Mouse (Mus musculus): Measurements from ENCODE around the gene Mgat3. TPM values are rescaled to one million over a fixed set of nuclear protein-coding genes. Genes with fewer than 3 reads are reported as not detected.

Gene Mgat3
- total RNA-seq, 4 experiments from 2014 or later: 2.9 to 6.2 (median 4.5) TPM

DNA sequence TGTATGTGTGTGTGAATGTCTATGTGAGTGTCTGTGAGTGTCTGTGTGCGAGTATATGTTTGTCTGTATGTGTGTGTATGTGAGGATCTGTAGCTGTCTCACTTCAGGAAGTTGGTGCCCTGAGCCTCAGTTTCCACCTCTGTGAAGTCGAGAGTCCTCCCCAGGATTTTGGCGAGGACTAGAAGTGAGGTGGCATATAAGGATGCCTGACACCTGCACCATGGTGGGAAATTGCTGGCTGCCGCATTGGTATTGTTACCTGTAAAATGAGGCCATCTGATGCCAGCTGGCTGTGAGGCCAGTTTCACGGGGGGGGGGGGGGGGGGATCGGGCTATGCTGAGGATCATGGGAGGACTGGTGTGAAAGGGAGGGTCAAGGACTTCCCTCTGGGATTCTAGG is 2.2 kb downstream of the Mgat3 start:
- DNase-seq (ENCODE audit: low spot score): no peak

DNA sequence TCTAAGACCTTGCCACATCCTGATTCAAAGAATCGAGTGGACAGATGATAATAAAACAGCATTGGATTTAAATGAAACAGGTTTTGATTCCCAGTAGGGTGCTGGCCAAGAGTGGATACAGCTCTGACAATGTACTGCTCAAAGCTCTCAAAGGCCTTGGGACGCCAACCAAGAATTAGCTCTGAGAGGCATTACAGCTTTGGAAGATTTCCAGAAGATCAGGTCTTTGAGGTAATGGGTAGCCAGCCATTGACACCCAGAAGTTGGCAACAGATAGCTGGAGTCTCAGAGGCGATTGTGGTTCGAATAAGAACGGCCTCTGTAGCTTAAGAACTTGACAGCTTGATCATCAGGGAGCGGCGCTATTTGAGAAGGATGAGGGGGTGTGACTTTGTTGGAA is 8.0 kb downstream of the Mgat3 start:
- DNase-seq (ENCODE audit: low spot score): no peak

DNA sequence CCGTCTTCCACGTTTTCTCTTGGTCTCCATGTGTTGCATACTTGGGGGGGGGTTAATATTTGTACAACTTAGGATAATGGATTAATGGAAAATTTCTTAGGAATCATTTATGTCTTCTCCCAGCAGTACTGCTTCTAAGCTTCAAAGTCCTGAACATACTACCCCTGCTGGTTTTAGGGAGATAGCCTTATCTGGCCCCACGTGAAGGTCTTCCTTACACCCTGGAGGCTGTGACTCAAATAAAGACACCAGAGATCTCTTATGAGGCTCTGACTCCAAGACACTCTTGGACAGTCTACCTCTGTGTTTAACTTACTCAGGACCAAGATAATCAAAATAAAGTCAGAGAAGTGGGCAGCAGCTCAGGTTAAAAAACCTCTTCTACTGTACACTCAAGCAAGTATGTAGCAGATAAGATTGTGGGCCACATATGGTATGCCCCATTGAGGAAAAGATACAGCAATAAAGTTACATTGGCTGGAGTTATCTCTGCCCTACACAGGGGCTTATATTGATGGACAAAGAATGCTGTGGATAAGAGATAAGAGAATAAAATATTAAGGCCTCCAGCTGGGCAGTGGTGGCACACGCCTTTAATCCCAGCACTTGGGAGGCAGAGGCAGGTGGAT is 8.7 kb downstream of the Mgat3 start:
- DNase-seq (ENCODE audit: low spot score): no peak

DNA sequence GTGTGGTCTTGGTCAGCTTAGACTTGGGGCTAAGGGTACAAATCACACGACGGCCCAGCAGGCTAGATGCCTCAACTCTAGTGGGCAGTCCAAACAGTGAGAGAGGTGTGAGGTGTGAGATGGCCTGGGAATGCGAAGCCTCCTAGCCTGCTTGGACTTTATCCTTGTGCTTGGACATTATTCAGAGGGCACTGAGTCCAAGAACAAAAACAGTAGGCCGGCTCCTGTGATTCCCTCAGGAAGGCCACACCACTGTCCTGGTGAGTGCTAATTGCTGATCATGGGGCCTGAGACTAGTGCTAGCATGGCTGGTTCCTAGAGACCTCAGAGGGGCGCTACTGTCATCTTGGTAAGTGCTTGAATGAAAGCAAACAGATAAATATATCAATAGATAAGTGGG is 15.4 kb downstream of the Mgat3 start:
- no peak for DNase-seq (ENCODE audit: low spot score)

DNA sequence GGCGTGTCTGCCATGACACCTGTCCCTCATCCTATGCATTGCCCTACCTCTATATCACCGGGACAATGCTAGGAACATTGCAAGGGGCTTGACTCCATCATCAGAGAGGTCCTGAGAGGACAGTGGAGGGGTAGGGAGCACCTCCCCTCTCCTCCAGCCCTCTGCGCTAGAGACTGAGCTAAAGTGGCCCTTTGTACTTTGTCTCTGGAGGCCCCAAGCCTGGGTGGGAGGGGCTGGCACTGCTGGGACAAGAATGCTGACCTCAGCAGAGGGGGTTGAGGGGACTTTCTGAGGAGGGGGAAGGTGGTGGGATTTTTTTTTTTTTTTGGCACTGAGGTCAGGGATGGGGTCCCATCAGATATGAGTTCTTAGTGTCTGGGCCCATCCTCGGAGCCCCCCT is 16.6 kb downstream of the Mgat3 start:
- no peak for DNase-seq (ENCODE audit: low spot score)

DNA sequence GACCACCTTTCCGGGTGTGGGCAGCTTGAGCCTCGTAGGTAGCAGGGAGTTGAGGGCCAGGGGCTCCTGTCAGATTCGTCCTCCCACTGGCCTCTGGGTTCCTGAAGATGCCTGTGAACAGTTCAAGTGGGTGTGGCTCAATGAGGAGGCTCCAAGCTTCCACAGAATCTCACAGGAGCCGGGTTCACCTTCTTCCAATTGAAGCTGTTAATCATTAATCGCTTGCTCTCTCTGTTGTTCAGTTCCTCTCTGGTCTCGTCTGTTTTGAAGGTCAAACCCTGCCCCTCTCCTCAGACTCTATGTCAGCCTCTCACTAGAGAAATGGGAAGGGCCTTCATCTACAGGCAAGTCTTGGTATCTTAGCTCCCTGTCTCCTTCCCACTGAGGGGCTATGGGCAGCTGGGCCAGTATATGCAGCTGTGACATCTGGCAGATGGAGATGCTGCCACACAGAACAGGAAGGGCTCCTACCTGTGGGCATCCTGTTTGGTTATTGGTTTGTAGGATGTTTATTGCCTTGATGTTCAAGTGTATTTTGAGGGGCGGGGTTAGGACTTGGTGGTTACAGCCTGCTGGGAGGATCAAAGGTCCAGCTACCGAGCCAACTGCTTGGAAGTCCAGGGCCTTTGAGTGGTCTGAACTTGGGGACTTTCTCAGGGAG is 18.2 kb downstream of the Mgat3 start:
- no peak for DNase-seq (ENCODE audit: low spot score)

DNA sequence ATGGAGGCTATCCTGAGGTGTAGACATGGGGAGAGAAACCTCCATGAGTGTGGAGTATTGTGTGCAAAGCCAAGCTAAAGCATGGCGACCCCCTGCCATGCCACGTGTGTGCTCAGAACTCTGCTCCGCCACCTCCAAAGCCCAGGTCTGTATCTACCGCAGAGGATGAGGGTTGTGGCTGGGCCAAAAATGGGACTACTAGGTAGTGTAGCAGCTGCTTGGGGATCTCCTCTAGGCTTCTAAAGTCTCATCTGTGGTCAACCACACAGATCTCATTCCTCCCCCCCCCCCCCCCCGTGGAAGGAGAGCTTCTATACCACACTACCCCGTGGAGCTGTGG is 18.7 kb downstream of the Mgat3 start:
- no peak for DNase-seq (ENCODE audit: low spot score)

DNA sequence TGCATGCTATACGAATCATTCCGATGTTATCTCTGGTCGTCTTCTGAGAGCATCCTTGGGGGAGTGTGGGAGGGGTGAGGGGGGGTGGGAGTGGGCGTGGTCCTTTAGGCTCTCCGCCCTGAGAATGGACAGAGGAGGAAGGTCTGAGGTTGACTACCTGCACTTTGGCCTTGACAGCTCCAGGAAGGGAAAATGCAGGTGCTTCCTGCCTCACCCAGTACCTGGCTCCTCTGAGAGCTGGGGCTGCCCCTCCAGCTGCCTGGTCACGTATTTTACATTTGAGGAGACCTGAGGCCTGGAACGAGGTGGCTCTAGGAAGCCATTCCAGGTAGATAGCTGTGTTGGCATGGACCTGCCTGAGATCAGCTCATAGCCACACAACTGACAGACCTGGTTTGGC is 19.3 kb downstream of the Mgat3 start:
- no peak for DNase-seq (ENCODE audit: low spot score)

DNA sequence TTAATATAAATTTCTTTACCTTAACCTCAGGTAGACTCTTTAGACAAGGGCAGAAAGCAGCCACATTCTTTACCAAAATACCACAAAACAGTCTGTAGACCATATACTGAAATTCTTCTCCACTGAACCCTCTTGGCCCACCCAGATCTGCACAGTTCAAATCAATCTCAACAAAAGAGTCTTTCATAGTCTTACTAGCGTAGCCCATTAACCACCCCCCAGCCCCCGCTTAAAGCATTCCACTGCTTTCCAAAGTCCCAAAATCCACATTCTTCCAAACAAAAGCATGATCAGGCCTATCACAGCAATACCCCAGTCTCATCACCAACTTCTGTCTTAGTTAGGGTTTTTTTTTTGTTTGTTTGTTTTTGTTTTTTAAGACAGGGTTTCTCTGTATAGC is 26.0 kb downstream of the Mgat3 start:
- DNase-seq (ENCODE audit: low spot score): no peak

DNA sequence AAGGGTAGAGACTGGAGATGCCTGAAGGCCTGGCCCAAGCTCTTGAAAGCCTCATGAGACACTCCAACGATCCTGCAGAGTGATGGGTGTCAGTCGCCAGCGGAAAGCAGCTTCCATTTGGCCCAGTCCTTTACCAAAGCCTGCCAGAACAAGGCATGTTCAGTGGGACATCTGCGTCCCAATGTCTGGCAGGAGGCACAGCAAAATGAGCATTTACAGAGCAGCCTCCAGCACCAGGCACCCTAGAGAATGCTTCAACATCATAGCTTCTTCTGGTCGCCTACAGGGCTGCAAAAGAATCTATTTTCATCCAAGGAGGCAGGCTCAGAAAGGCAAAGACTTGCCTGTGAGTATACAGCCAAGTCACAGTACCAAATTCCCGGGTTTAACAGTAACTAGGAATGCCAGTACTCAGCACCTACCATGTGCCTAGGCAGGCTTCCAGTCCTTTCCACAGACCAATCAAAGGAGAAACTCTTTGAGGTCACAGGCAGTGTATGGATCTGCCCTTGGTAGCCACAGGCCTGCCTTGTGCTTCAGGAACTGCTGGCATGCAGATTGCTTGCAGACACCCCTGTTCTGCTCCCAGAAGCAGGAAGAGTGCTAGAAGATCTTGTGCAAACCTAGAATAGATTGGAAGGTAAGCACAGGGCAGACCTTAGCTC is 28.7 kb downstream of the Mgat3 start:
- peak; percentile 11 for DNase-seq (ENCODE audit: low spot score)

DNA sequence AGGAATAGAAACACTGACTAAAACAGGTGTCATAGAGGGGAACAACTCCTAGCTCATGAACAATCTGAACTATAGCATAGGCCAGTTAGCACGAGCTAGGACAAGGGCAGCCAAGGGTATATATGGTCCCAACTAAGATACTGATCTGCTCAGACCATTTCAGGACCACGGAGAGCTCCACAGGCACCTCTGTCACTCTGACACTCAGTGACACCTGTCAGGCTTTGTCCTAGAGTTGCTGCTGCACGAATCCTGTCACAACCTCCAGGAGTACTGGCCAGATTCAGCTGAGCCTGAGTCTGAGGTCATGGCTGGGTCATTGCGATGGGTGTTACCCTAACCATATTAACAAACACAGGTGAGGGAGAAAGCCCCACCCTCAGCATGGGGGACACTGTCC is 29.9 kb downstream of the Mgat3 start:
- no peak for DNase-seq (ENCODE audit: low spot score)

DNA sequence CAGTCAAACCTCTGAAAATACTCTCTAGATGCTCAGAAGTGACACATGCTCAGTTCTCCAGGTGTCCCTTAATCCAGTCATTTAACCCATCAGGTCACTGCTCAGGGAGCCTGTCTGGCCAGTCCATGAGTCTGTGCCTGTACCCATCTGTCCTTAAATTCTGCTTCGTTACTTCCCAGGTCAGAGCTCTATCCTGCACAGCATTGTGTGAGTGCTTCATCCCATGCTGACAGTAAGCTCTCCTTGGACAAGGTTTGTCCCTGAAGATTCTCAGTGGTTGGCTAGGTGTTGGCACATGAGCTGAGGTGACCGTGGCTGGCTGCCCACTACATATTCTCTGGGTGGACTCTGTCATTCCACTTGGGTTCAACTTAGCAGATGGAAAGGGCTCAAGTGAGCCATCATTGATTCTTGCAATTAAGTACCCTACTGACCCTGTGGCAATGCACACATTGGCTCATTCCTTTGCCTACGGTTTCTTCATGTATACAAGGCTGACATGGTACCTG is 32.6 kb downstream of the Mgat3 start:
- no peak for DNase-seq (ENCODE audit: low spot score)

DNA sequence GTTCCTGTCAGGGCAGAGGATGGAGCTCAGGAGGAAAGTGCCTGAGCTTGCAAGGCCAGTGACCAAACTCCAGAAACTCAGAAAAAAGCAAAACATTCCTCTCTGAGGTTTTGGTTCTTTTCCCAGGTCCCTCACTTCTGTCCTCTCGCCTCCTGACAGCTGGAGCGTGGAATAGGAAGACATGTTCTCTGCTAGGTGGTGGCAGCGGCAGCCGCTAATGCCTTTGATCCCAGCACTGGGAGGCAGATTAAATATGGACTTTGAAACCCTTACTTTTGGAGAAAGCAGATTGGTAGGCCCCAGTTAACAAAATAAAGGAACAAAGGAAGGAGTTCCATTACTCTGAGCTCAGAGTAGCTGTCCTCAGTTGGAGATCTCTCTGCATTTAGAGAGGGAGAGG is 34.9 kb downstream of the Mgat3 start:
- DNase-seq (ENCODE audit: low spot score): no peak

DNA sequence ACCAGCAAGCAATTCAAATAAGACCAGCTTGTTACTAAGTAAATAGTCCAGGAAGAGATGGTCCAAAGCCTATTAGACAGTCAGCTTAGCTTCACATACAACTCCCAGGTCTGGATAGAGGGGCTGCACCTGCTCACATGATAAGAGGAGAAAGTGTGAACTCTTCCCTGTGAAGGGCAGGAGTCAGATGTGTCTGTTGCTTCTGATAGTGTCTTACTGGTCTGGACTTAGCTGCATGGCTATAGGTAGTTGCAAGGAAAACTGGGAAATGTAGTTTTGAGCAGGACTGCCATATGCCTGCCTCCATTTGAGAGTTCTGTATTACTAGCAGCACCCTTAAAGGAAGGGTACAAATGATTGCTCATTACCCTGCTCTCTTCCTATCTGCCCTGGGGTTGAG is 40.2 kb downstream of the Mgat3 start:
- no peak for DNase-seq (ENCODE audit: low spot score)

DNA sequence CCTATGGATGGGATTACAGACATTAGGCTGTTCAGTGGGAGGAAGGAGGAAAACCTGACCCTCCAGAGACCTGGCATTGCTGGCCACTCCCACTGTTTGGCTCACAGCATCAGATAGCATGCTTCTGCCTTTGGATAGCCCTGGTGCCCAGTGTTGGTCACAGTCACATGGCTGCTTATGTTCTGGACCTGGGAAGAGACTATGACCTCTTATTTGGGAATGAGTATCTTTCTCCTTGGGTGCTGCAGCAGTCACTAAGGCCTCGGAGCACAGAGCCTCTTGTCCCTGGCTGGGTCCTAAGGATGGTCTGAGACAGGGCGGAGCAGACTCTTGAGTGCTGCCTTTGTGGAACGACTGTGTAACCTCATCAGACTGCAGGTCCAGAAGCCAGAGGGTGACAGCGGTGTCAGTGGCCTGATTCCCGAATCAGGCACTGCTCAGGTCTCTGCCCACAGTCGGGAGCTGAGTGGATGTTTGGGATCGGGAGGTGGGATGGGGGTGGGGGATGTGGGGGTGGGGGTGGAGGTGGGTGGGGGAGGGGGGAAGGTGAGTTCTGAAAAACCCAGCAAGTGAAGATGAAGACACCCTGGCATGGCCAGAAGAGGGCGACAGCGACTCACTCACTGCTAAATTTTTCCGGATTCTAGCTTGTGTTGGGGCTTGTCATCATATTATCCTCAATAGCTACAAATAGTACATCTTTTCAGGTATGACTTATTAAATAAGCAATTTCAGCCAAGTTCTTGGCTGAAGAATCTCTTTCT is 42.4 kb downstream of the Mgat3 start:
- no peak for DNase-seq (ENCODE audit: low spot score)

DNA sequence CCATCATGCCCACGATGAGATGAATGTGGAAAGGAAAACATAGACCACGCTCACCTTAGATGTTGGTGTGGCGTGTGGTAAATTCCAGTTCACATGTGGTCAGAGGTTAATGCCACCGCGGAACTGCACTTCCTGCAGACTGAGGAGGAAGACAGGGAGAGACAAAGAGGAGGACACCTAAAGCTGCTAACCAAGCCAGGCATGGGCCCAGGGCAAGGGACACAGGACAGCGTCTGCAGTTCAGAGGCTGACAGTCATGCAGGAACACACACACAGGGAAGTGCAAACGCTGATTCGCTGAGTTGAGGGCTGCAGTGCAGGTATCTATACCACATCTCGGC is 42.9 kb downstream of the Mgat3 start:
- no peak for DNase-seq (ENCODE audit: low spot score)

DNA sequence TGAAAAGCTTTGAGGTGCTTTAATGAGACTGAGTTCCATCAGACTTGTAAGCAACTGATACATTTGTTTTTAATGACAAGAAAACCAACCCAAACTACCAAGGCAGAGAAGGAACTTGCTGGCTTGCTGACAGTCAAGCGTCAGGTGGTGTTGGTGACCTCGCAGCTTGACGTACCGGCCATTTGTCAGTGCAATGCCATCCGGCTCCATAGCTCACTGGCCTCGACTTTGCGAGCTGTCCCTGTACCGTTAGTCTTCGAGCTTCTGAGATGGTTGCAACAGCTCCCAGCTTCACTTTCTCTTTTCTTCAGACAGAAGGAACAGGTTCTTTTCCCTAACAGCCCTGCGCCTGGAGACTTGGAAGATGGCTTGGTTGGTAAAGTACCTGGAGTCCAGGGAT is 44.0 kb downstream of the Mgat3 start:
- no peak for DNase-seq (ENCODE audit: low spot score)

DNA sequence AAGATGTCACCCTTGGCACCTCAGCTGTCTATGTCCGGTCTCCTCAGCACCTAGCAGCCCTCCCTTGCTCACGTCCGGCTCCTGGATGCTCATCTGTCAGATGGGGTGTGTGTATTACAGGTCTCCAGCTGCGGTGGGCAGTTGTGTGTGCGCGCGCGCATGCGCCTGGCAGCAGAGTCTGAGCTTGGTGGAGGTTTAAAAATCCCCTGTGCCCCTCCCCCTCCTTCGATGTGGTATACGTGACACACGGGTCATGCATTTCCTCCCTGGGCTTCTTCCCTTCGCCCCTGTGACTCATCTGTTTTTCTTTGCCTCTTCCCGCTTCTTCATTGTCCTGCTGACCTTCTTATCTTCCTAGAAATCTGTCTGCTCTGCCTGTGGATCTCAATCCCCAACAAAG is 45.7 kb downstream of the Mgat3 start:
- no peak for DNase-seq (ENCODE audit: low spot score)

DNA sequence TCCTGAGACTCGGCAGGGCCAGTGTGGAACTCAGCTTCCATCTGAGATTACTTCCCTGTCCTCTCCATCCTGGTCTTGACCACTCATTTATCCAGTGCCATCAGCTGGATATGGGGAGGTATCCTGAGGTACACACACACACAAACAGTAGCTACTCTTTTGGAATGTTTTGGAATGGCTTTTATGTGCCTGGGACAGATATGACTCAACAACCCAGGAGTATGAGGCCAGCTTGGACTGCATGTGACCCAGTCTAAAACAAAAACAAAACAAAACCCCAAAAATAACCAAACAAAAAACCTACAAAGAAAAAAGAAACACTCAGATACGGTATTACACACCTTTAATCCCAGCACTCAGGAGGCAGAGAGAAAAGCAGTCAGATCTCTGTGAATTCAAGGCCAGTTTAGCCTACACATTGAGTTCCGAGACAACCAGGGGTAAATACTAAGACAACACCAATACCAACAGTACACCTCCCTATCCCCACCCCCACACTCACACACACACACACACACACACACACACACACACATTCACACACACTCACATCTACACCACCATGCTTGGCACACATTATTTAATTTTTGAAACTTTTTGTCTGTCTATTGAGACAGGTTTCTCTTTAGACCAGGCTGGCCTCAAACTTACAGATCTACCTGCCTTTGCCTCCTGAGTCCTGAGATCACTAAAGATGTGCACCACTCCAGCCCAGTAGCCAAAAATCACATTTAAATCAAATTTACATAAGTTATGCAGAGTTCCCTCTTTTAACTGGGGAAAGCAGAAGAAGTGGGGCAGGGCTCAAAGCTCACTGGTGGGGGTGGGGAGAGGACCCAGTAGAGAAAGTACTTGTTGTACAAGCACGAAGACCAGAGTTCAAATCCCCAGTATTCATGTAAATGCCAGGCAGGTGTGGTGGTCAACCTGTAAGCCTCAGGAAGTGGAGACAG is 46.5 kb downstream of the Mgat3 start:
- DNase-seq (ENCODE audit: low spot score): no peak

DNA sequence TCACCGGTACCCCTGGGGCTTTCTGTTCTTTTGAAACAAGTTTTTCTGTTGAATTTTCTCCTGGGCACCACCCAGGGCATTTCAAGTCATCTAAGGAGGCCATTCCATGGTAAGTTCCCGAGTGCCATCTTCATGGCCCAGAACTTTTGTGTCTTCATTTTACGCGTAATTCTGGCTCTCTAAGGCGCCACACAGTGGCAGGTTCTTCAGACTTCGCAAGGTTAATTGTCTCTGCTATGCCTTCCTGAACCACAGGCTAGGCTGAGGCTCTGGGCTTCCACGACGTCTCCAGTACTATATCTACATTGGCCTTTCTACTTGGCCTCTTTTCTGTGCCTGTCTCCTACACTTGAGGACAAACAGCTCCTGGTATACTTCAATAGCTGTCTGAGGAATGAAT is 47.5 kb downstream of the Mgat3 start:
- DNase-seq (ENCODE audit: low spot score): no peak

DNA sequence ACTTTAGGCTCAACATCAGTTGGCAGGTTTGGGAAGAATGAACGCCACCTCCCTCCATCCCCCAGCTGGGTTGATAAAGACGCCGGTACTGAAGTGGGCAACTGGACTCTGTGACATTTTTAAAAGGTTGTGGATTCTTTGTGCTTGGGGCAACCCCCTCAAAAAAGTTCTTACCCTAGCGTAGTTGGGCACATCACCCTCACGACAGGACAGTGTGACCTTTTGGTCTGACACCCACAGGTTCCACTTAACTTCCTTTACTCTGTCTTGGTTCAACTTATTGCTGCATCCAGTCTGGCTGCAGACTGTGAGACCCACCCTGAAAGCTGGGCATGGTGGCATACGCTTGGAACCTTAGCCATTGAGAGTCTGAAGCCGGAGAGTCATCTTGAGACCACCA is 50.2 kb downstream of the Mgat3 start:
- DNase-seq (ENCODE audit: low spot score): no peak

DNA sequence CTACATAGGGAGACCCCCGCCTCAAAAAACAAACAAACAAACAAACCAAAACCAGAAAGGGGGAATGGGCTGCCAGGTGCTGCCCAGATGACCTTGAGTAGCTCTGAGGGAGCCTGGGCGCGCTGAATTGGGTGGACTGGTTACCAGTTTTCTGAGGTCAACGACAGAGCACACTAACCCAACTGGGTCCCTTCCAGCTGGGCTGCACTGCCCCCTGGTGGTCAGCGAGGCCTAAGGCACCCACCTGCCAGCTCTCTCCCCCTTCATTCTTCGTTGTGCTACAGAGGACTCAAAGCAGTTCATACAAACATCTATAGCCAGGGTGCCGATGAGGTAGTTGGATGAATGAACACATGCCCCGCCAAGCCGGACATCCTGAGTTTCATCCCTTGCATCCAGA is 51.7 kb downstream of the Mgat3 start:
- peak; percentile 61 for DNase-seq (ENCODE audit: low spot score)

All from heart, adult 8-10 months (tissue).